Mouse (Mus musculus) CH12.LX (cell line): ENCODE results near the gene Zfp383. TPM values are rescaled to one million over a fixed set of nuclear protein-coding genes. Genes with fewer than 3 reads are reported as not detected.

ENCODE experiments used
- DNase-seq: peaks from one replicate; pipeline ENCODE4 v3.0.0-alpha.2; 2013; ENCODE audit errors: extremely low read depth
- H3K27ac ChIP-seq: 2 replicates; pipeline ENCODE4 v1.5.1; 2012; ENCODE audit warnings: low read depth, mild to moderate bottlenecking, control low read depth, moderate library complexity; ENCODE audit not compliant: insufficient read depth
- H3K27me3 ChIP-seq: replicated peaks from 2 replicates; pipeline ENCODE3; 2012; ENCODE audit warnings: inconsistent platforms
- H3K36me3 ChIP-seq, 2 experiments: replicated peaks in 1 of 2; 2 replicates each; pipeline versions ENCODE3 to v1.6.1; 2012; ENCODE audit warnings: inconsistent platforms in 1 of 2, low read length in 1 of 2, mild to moderate bottlenecking in 1 of 2, mixed read lengths in 1 of 2, moderate library complexity in 1 of 2; ENCODE audit not compliant: control insufficient read depth in 1 of 2, insufficient read depth in 1 of 2
- H3K4me1 ChIP-seq, 2 experiments: 2 replicates each; pipeline ENCODE4 v1.6.1; 2012; ENCODE audit warnings: inconsistent platforms in 1 of 2, moderate library complexity in 1 of 2; ENCODE audit not compliant: insufficient read depth in 2 of 2, control insufficient read depth in 1 of 2
- H3K4me2 ChIP-seq: 2 replicates; pipeline ENCODE4 v1.6.1; 2012; ENCODE audit warnings: low read depth, mild to moderate bottlenecking, control low read depth; ENCODE audit not compliant: poor library complexity, insufficient read depth, severe bottlenecking
- H3K4me3 ChIP-seq, 3 experiments: fragments of 150-350 bp in 1 of 3; sonication (generic) in 1 of 3; replicated peaks in 1 of 3; 2 replicates each; pipeline versions ENCODE3 to v1.5.1; 2011 to 2012; ENCODE audit warnings: low read depth in 2 of 3, low read length in 2 of 3, mild to moderate bottlenecking in 2 of 3, moderate library complexity in 2 of 3, control low read depth in 1 of 3, improper control_type of control experiment in 1 of 3, inconsistent platforms in 1 of 3, mixed read lengths in 1 of 3; ENCODE audit not compliant: poor library complexity in 1 of 3
- H3K79me2 ChIP-seq: replicated peaks from 2 replicates; pipeline ENCODE4 v1.6.1; 2012; ENCODE audit warnings: mild to moderate bottlenecking, moderate library complexity; ENCODE audit not compliant: control insufficient read depth, poor library complexity, insufficient read depth, severe bottlenecking; ENCODE audit errors: extremely low read depth
- H3K9ac ChIP-seq: 2 replicates; pipeline ENCODE4 v1.6.1; 2012; ENCODE audit warnings: low read depth, mild to moderate bottlenecking, control low read depth, moderate library complexity; ENCODE audit not compliant: insufficient read depth
- H3K9me3 ChIP-seq: replicated peaks from 2 replicates; pipeline ENCODE3; 2012; ENCODE audit warnings: low read length, inconsistent platforms, mixed read lengths
- BHLHE40 ChIP-seq: IDR thresholded peaks from 2 replicates; pipeline ENCODE4 v1.6.1; 2011; ENCODE audit warnings: mild to moderate bottlenecking, low read depth, low read length, improper control_type of control experiment
- CHD1 ChIP-seq: IDR thresholded peaks from 2 replicates; pipeline ENCODE4 v1.6.1; 2012; ENCODE audit warnings: low read depth, low read length, improper control_type of control experiment, inconsistent platforms
- CHD2 ChIP-seq: IDR thresholded peaks from 2 replicates; pipeline ENCODE4 v1.6.1; 2011; ENCODE audit warnings: low read length, improper control_type of control experiment
- CTCF ChIP-seq, 2 experiments: IDR thresholded peaks in 1 of 2; conservative IDR thresholded peaks in 1 of 2; 2 replicates each; pipeline ENCODE4 v1.5.1; 2011 to 2012; ENCODE audit warnings: low read depth in 2 of 2, low read length in 2 of 2, improper control_type of control experiment in 1 of 2, inconsistent platforms in 1 of 2, mild to moderate bottlenecking in 1 of 2, moderate library complexity in 1 of 2
- E2F4 ChIP-seq: IDR thresholded peaks from 2 replicates; pipeline ENCODE4 v1.6.1; 2011; ENCODE audit warnings: low read depth, low read length, improper control_type of control experiment; ENCODE audit not compliant: insufficient replicate concordance
- ELF1 ChIP-seq: IDR thresholded peaks from 2 replicates; pipeline ENCODE4 v1.6.1; 2014; ENCODE audit warnings: low read depth, mild to moderate bottlenecking, inconsistent platforms, low read length, improper control_type of control experiment
- EP300 ChIP-seq: IDR thresholded peaks from 2 replicates; pipeline ENCODE4 v1.6.1; 2011; ENCODE audit warnings: low read length, improper control_type of control experiment
- ETS1 ChIP-seq: conservative IDR thresholded peaks from 2 replicates; pipeline ENCODE4 v1.6.1; 2012; ENCODE audit warnings: low read depth, mild to moderate bottlenecking, inconsistent platforms, low read length, improper control_type of control experiment, moderate library complexity
- GABPA ChIP-seq: IDR thresholded peaks from 2 replicates; pipeline ENCODE4 v1.6.1; 2012; ENCODE audit warnings: low read depth, low read length, improper control_type of control experiment, inconsistent platforms; ENCODE audit not compliant: insufficient replicate concordance
- HCFC1 ChIP-seq: IDR thresholded peaks from 2 replicates; pipeline ENCODE4 v1.6.1; 2012; ENCODE audit warnings: low read depth, mild to moderate bottlenecking, inconsistent platforms, low read length, improper control_type of control experiment
- IRF4 ChIP-seq: IDR thresholded peaks from 2 replicates; pipeline ENCODE4 v1.6.1; 2014; ENCODE audit warnings: low read depth, mild to moderate bottlenecking, inconsistent platforms, low read length, improper control_type of control experiment
- JUN ChIP-seq: IDR thresholded peaks from 2 replicates; pipeline ENCODE4 v1.6.1; 2011; ENCODE audit warnings: low read depth, mild to moderate bottlenecking, low read length, improper control_type of control experiment, moderate library complexity; ENCODE audit not compliant: insufficient read depth
- JUND ChIP-seq: conservative IDR thresholded peaks from 2 replicates; pipeline ENCODE4 v1.6.1; 2011; ENCODE audit warnings: low read depth, low read length, improper control_type of control experiment
- KAT2A ChIP-seq: IDR thresholded peaks from 2 replicates; pipeline ENCODE4 v1.6.1; 2012; ENCODE audit warnings: low read length, improper control_type of control experiment, inconsistent platforms; ENCODE audit not compliant: insufficient replicate concordance
- MAFK ChIP-seq: IDR thresholded peaks from 2 replicates; pipeline ENCODE4 v1.6.1; 2011; ENCODE audit warnings: low read length, improper control_type of control experiment; ENCODE audit not compliant: insufficient replicate concordance
- MAX ChIP-seq: IDR thresholded peaks from 2 replicates; pipeline ENCODE4 v1.6.1; 2011; ENCODE audit warnings: low read length, improper control_type of control experiment
- MAZ ChIP-seq: IDR thresholded peaks from 2 replicates; pipeline ENCODE4 v1.6.1; 2012; ENCODE audit warnings: low read depth, mild to moderate bottlenecking, inconsistent platforms, low read length, improper control_type of control experiment, moderate library complexity
- MEF2A ChIP-seq: IDR thresholded peaks from 2 replicates; pipeline ENCODE4 v1.6.1; 2014; ENCODE audit warnings: low read depth, mild to moderate bottlenecking, inconsistent platforms, low read length, improper control_type of control experiment, borderline replicate concordance
- MXI1 ChIP-seq: IDR thresholded peaks from 2 replicates; pipeline ENCODE4 v1.6.1; 2011; ENCODE audit warnings: mild to moderate bottlenecking, low read depth, low read length, improper control_type of control experiment
- MYC ChIP-seq: IDR thresholded peaks from 2 replicates; pipeline ENCODE4 v1.6.1; 2011; ENCODE audit warnings: low read depth, mild to moderate bottlenecking, improper control_type of control experiment, low read length
- NELFE ChIP-seq: IDR thresholded peaks from 2 replicates; pipeline ENCODE4 v1.6.1; 2011; ENCODE audit warnings: low read depth, low read length, improper control_type of control experiment
- NRF1 ChIP-seq: IDR thresholded peaks from 2 replicates; pipeline ENCODE4 v1.6.1; 2014; ENCODE audit warnings: low read depth, mild to moderate bottlenecking, inconsistent platforms, low read length, improper control_type of control experiment, moderate library complexity
- PAX5 ChIP-seq: IDR thresholded peaks from 2 replicates; pipeline ENCODE4 v1.6.1; 2012; ENCODE audit warnings: low read length, inconsistent platforms, mixed read lengths
- POLR2A ChIP-seq: IDR thresholded peaks from 2 replicates; pipeline ENCODE4 v1.6.1; 2011; ENCODE audit warnings: low read depth, mild to moderate bottlenecking, improper control_type of control experiment, low read length
- POLR2AphosphoS2 ChIP-seq: IDR thresholded peaks from 2 replicates; pipeline ENCODE4 v1.6.1; 2011; ENCODE audit warnings: low read depth, low read length, improper control_type of control experiment
- RAD21 ChIP-seq: IDR thresholded peaks from 2 replicates; pipeline ENCODE4 v1.6.1; 2011; ENCODE audit warnings: low read depth, mild to moderate bottlenecking, low read length, improper control_type of control experiment, moderate library complexity
- RCOR1 ChIP-seq: conservative IDR thresholded peaks from 2 replicates; pipeline ENCODE4 v1.6.1; 2012; ENCODE audit warnings: low read depth, mild to moderate bottlenecking, inconsistent platforms, low read length, improper control_type of control experiment
- SIN3A ChIP-seq: IDR thresholded peaks from 2 replicates; pipeline ENCODE4 v1.6.1; 2012; ENCODE audit warnings: low read length, improper control_type of control experiment, inconsistent platforms
- SMC3 ChIP-seq: IDR thresholded peaks from 2 replicates; pipeline ENCODE4 v1.6.1; 2011; ENCODE audit warnings: low read depth, low read length, improper control_type of control experiment
- TBP ChIP-seq: conservative IDR thresholded peaks from 2 replicates; pipeline ENCODE4 v1.6.1; 2011; ENCODE audit warnings: low read depth, low read length, improper control_type of control experiment
- TCF12 ChIP-seq: IDR thresholded peaks from 2 replicates; pipeline ENCODE4 v1.6.1; 2014; ENCODE audit warnings: low read depth, mild to moderate bottlenecking, inconsistent platforms, low read length, improper control_type of control experiment
- UBTF ChIP-seq: IDR thresholded peaks from 2 replicates; pipeline ENCODE4 v1.6.1; 2012; ENCODE audit warnings: low read depth, mild to moderate bottlenecking, inconsistent platforms, low read length, improper control_type of control experiment, moderate library complexity
- USF1 ChIP-seq: IDR thresholded peaks from 2 replicates; pipeline ENCODE4 v1.6.1; 2014; ENCODE audit warnings: low read depth, mild to moderate bottlenecking, inconsistent platforms, low read length, improper control_type of control experiment
- USF2 ChIP-seq: conservative IDR thresholded peaks from 2 replicates; pipeline ENCODE4 v1.6.1; 2011; ENCODE audit warnings: low read depth, low read length, improper control_type of control experiment
- ZC3H11A ChIP-seq: IDR thresholded peaks from 2 replicates; pipeline ENCODE4 v1.6.1; 2012; ENCODE audit warnings: low read depth, mild to moderate bottlenecking, inconsistent platforms, low read length, improper control_type of control experiment
- ZKSCAN1 ChIP-seq: IDR thresholded peaks from 2 replicates; pipeline ENCODE4 v1.6.1; 2012; ENCODE audit warnings: low read depth, inconsistent platforms, low read length, improper control_type of control experiment, borderline replicate concordance
- ZMIZ1 ChIP-seq: IDR thresholded peaks from 2 replicates; pipeline ENCODE4 v1.6.1; 2012; ENCODE audit warnings: low read depth, mild to moderate bottlenecking, inconsistent platforms, low read length, improper control_type of control experiment
- ZNF384 ChIP-seq: IDR thresholded peaks from 2 replicates; pipeline ENCODE4 v1.6.1; 2012; ENCODE audit warnings: low read depth, low read length, improper control_type of control experiment, inconsistent platforms
- dilution Hi-C: fragments of 300-500 bp; cut with MboI; formaldehyde crosslinking; loops from 2 replicates; pipeline ENCODE4 v1.14.3; 2020; ENCODE audit warnings: low sequenced_read_pairs; ENCODE audit not compliant: extremely low pct_unique_long_range_greater_than_20kb, extremely low pct_ligation_motif_present
- in situ Hi-C: fragments of 300-500 bp; cut with MboI; formaldehyde crosslinking; loops from 3 replicates; pipeline ENCODE4 v1.14.3; 2019; ENCODE audit warnings: low sequenced_read_pairs, low pct_ligation_motif_present, low pct_unique_long_range_greater_than_20kb, mixed read lengths
- polyA plus RNA-seq: library from polyadenylated mRNA; unstranded; fragments of >175 nt; gene quantifications from 2 replicates; pipeline ENCODE4 v1.2.1, GENCODE M21; 2012; ENCODE audit warnings: low read depth; ENCODE audit not compliant: insufficient read length
- total RNA-seq, 2 experiments: library from RNA; depleted of rRNA; stranded (reverse); fragments of 300-350 nt in 1 of 2; fragments of >200 nt in 1 of 2; gene quantifications; 2 replicates each; pipeline ENCODE4 v1.2.3; 2012 to 2014

Zfp383 gene
- total and polyA plus RNA-seq, 3 experiments: 2.7 to 3.9 (median 3.5) TPM

GRCm38 (mm10) chr7:29905966-29906681 is 1.9 kb upstream of the Zfp383 start, which contains the start of gene Zfp27:
TSS of gene Zfp27 (minus strand) at chr7:29906572.
- peak within 1 kb of the TSS; percentile 70 to 88 (median 85) for H3K4me3 ChIP-seq
- peaks cover 9 to 30% of the 10 kb centered on the region in 2 experiments for H3K36me3 ChIP-seq
- peak within 1 kb of the TSS; percentile 70 for H3K9ac ChIP-seq
- H3K9me3 ChIP-seq: no peaks in the 10 kb centered on the region
- H3K4me2 ChIP-seq: peak within 1 kb of the TSS; percentile 64
- H3K27ac ChIP-seq: peak within 1 kb of the TSS; percentile 79
- in situ Hi-C loops (no loop called here), dilution Hi-C loops (no loop called here)
- H3K79me2 ChIP-seq: peaks cover 10% of the 10 kb centered on the region; the same call in 1 of the 2 replicates
- no peaks in the 10 kb centered on the region for H3K27me3 ChIP-seq
- peak; percentile 95 for DNase-seq
- TF ChIP-seq POLR2AphosphoS2 (peak; percentile 84), JUN (peak; percentile 20; the same call in 1 of the 2 replicates), ETS1 (no peak; the same call in none of the 2 replicates), IRF4 (peak; percentile 3; the same call in 1 of the 2 replicates), SMC3 (no peak), E2F4 (no peak; the same call in 1 of the 2 replicates), RCOR1 (no peak), HCFC1 (peak; percentile 79), MAZ (no peak), GABPA (no peak), MAX (peak; percentile 42), POLR2A (peak; percentile 93), MEF2A (no peak), MXI1 (peak; percentile 58), ELF1 (peak; percentile 85), ZMIZ1 (peak; percentile 81), ZNF384 (peak; percentile 96), USF1 (no peak), RAD21 (no peak), MAFK (0 out of 2 replicates have a peak, but pooled peaks have one; percentile 5), CTCF (conservative IDR thresholded peaks at IDR 0.05 in 1 of 2, IDR thresholded peaks at IDR 0.05 in 1 of 2; ENCODE audit: low read depth in 2 of 2, low read length in 2 of 2) (no peak), ZC3H11A (no peak), MYC (0 out of 2 replicates have a peak, but pooled peaks have one; percentile 59), PAX5 (no peak), TCF12 (peak; percentile 79; the same call in 1 of the 2 replicates), CHD2 (peak; percentile 92), USF2 (no peak), UBTF (peak; percentile 79; the same call in 1 of the 2 replicates), TBP (peak; percentile 92), NELFE (peak; percentile 95), KAT2A (0 out of 2 replicates have a peak, but pooled peaks have one; percentile 55), NRF1 (peak; percentile 93), EP300 (no peak), BHLHE40 (peak; percentile 52), CHD1 (peak; percentile 97), JUND (no peak; the same call in 1 of the 2 replicates), SIN3A (peak; percentile 94), ZKSCAN1 (no peak; the same call in 1 of the 2 replicates)
- peaks cover 6 to 30% of the 10 kb centered on the region in 2 experiments for H3K4me1 ChIP-seq
